ENCODE assay signal across 10 mouse cellular contexts in the genomic region with DNA sequence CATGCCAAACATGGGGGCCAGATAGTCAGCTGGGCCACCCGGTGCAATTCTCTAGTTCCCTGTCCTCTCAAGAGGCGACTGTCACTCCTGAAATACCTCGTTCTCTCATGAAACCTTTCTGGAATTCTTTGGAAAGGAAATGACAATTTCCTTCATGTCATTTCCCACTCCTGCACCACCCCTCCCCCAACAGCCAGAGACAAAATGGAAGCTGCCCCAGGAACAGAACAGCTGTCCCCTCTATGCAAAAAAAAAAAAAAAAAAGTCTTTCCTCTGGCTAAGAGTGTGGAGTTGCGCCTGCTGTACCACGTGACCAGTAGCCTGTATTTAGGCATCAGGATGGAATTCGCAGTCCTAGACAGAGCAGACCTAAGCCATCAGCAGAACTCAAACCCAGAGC. TPM values are rescaled to one million over a fixed set of nuclear protein-coding genes. Genes with fewer than 3 reads are reported as not detected.
DNase-seq lines count a peak whose midpoint lies in the region; ATAC-seq lines count a peak whose summit lies in the region.
"Had no signal": no experiment of that assay in that cellular context is flagged by ENCODE, and none has a peak within 500 bp of the region (broad histone marks: within the 10 kb centered on the region; RNA-seq: fewer than 3 reads in every experiment).

No protein-coding gene starts in this region.

- no peaks in the 10 kb centered on the region for H3K9me3 ChIP-seq in lung, embryonic 15.5 days
- H3K9me3 ChIP-seq in stomach, embryonic 16.5 days (replicated peaks; ENCODE audit: control insufficient read depth, low read length) = no peaks in the 10 kb centered on the region
- H3K9me3 ChIP-seq in midbrain, embryonic 14.5 days (ENCODE audit: control insufficient read depth, low read length) = no peaks in the 10 kb centered on the region

- intact Hi-C loops in heart, postnatal 10 days (cut with DNase I) = no loop called here

- no peak for DNase-seq in lung, postnatal 14 days
- peak; percentile 41 to 47 for DNase-seq in heart, postnatal 10 days
- DNase-seq in kidney, postnatal 14 days = peak; percentile 52
- no peak for DNase-seq in midbrain, embryonic 14.5 days
- no peak for DNase-seq in right cerebral cortex, postnatal 36 days (ENCODE audit: low spot score in 2 of 2)
- DNase-seq: cerebellum, postnatal 36 days; gastrocnemius, postnatal 10 days had no signal

- peaks cover 12% of the 10 kb centered on the region; the same call in 1 of the 2 replicates for H3K4me1 ChIP-seq in lung, embryonic 15.5 days
- peaks cover 8% of the 10 kb centered on the region; the same call in 1 of the 2 replicates for H3K4me1 ChIP-seq in stomach, embryonic 16.5 days (ENCODE audit: control insufficient read depth, insufficient read depth, low read length)
- no peaks in the 10 kb centered on the region for H3K4me1 ChIP-seq in midbrain, embryonic 14.5 days (ENCODE audit: control insufficient read depth, insufficient read depth, low read length)

- no peak overlapping the region for H3K4me2 ChIP-seq in lung, embryonic 15.5 days
- H3K4me2 ChIP-seq in stomach, embryonic 16.5 days (ENCODE audit: low read depth, low read length) = no peak overlapping the region
- H3K4me2 ChIP-seq in midbrain, embryonic 14.5 days (ENCODE audit: low read length) = no peak overlapping the region
- H3K4me2 ChIP-seq: midbrain, embryonic 11.5 days had no signal

- H3K4me3 ChIP-seq in lung, embryonic 15.5 days = no peak overlapping the region
- no peak overlapping the region for H3K4me3 ChIP-seq in stomach, embryonic 16.5 days (replicated peaks; ENCODE audit: low read length)
- H3K4me3 ChIP-seq in midbrain, embryonic 14.5 days (replicated peaks; ENCODE audit: low read depth, low read length) = no peak overlapping the region

- peak overlapping the region; percentile 15; the same call in 1 of the 2 replicates for H3K27ac ChIP-seq in lung, embryonic 15.5 days
- H3K27ac ChIP-seq in stomach, embryonic 16.5 days (ENCODE audit: low read length) = peak overlapping the region; percentile 57; the same call in 1 of the 2 replicates
- no peak overlapping the region for H3K27ac ChIP-seq in midbrain, embryonic 14.5 days (replicated peaks; ENCODE audit: low read depth, low read length)

- WGBS in lung, embryonic 15.5 days = 55% methylated on average over 6 of the region's 6 CpGs
- WGBS in stomach, embryonic 16.5 days = 69% methylated on average over 6 of the region's 6 CpGs
- 77% methylated on average over 6 of the region's 6 CpGs for WGBS in midbrain, embryonic 14.5 days

- no peak for ATAC-seq in lung, embryonic 15.5 days (ENCODE audit: borderline replicate concordance, extremely low read depth, low FRiP score, low TSS enrichment)
- no peak for ATAC-seq in stomach, embryonic 16.5 days (ENCODE audit: insufficient read depth, low FRiP score)
- no peak for ATAC-seq in midbrain, embryonic 14.5 days (ENCODE audit: low FRiP score, low TSS enrichment)

- H3K36me3 ChIP-seq in lung, embryonic 15.5 days = no peaks in the 10 kb centered on the region
- H3K36me3 ChIP-seq in stomach, embryonic 16.5 days (ENCODE audit: control insufficient read depth, insufficient read depth, low read length) = no peaks in the 10 kb centered on the region
- no peaks in the 10 kb centered on the region for H3K36me3 ChIP-seq in midbrain, embryonic 14.5 days (ENCODE audit: control insufficient read depth, insufficient read depth, low read length)

- H3K27me3 ChIP-seq in lung, embryonic 15.5 days = no peaks in the 10 kb centered on the region
- H3K27me3 ChIP-seq in stomach, embryonic 16.5 days (ENCODE audit: control insufficient read depth, insufficient read depth, low read length) = no peaks in the 10 kb centered on the region
- H3K27me3 ChIP-seq in midbrain, embryonic 14.5 days (ENCODE audit: control insufficient read depth, insufficient read depth, low read length) = no peaks in the 10 kb centered on the region

- H3K9ac ChIP-seq in lung, embryonic 15.5 days = no peak overlapping the region
- no peak overlapping the region for H3K9ac ChIP-seq in stomach, embryonic 16.5 days (ENCODE audit: low read length)
- no peak overlapping the region for H3K9ac ChIP-seq in midbrain, embryonic 14.5 days (replicated peaks; ENCODE audit: low read length)

RNA-seq across cellular contexts. Expression of gene Elf4, which starts 34.7 kb away (rescaled TPM):
- 5.0 and 6.3 TPM in 2 replicates for polyA plus RNA-seq in lung, embryonic 15.5 days (2015; fragmentation: Nextera tagmentation; extraction: Ambion mirVana)
- total RNA-seq in heart, postnatal 10 days (2021) = 10 to 100 TPM; 15.3 to 16.7 TPM
- polyA plus RNA-seq in stomach, embryonic 16.5 days (2015; fragmentation: Nextera tagmentation; extraction: Ambion mirVana) = 9.1 and 9.3 TPM in 2 replicates
- polyA plus RNA-seq in midbrain, embryonic 14.5 days (2014; fragmentation: Nextera tagmentation; extraction: Ambion mirVana) = 0.20 and 0.95 TPM in 2 replicates

Comparison
In these comparisons a context has a peak if more than half of its experiments do, and no peak if none do; other contexts are left out.
1. DNase-seq: peak in heart, postnatal 10 days (2 of 2) and kidney, postnatal 14 days (single experiment); none in lung, postnatal 14 days (single experiment), midbrain, embryonic 14.5 days (single experiment) and right cerebral cortex, postnatal 36 days (0 of 2).